Mouse (Mus musculus) thymus, adult 2 months (tissue): Measurements from ENCODE around the gene Ankrd63. TPM values are rescaled to one million over a fixed set of nuclear protein-coding genes. Genes with fewer than 3 reads are reported as not detected.

Source experiments
- DNase-seq: peaks from one replicate; pipeline ENCODE4 v3.0.0; 2021
- H3K27ac ChIP-seq: fragments of 200-500 bp; 2 replicates; pipeline ENCODE4 v1.5.1; 2012; ENCODE audit warnings: low read length, control low read depth; ENCODE audit not compliant: control insufficient read depth, insufficient read depth
- H3K27me3 ChIP-seq: fragments of 200-500 bp; 2 replicates; pipeline ENCODE4 v1.6.1; 2012; ENCODE audit warnings: mild to moderate bottlenecking, low read length, moderate library complexity, mixed read lengths; ENCODE audit not compliant: control insufficient read depth, insufficient read depth
- H3K36me3 ChIP-seq: fragments of 200-500 bp; 2 replicates; pipeline ENCODE4 v1.6.1; 2012; ENCODE audit warnings: mild to moderate bottlenecking, low read length, moderate library complexity; ENCODE audit not compliant: control insufficient read depth, insufficient read depth
- H3K4me1 ChIP-seq: fragments of 200-500 bp; replicated peaks from 2 replicates; pipeline ENCODE4 v1.6.1; 2012; ENCODE audit warnings: low read length; ENCODE audit not compliant: control insufficient read depth, insufficient read depth
- H3K4me3 ChIP-seq: fragments of 200-500 bp; 2 replicates; pipeline ENCODE4 v1.5.1; 2012; ENCODE audit warnings: mild to moderate bottlenecking, low read length, control low read depth, moderate library complexity; ENCODE audit not compliant: control insufficient read depth, insufficient read depth
- CTCF ChIP-seq: fragments of 200-500 bp; IDR thresholded peaks from 2 replicates; pipeline ENCODE4 v1.5.1; 2012; ENCODE audit warnings: mild to moderate bottlenecking, control low read depth, low read length, moderate library complexity, borderline replicate concordance; ENCODE audit not compliant: control insufficient read depth, poor library complexity, insufficient read depth; ENCODE audit errors: extremely low read depth
- POLR2A ChIP-seq: fragments of 200-500 bp; IDR thresholded peaks from 2 replicates; pipeline ENCODE4 v1.6.1; 2012; ENCODE audit warnings: mild to moderate bottlenecking, low read length, control low read depth, moderate library complexity; ENCODE audit not compliant: control insufficient read depth, poor library complexity, insufficient read depth; ENCODE audit errors: extremely low read depth
- WGBS: fragments of 180-500 bp; shearing (Covaris S2); methylation state at CpG from one replicate; pipeline ENCODE4 v1.1.7; 2018; 5-methylcytosine and 5-hydroxymethylcytosine counted together
- polyA plus RNA-seq: library from polyadenylated mRNA; depleted of rRNA; stranded (reverse); fragments of >200 nt; gene quantifications from 2 replicates; pipeline ENCODE4 v1.2.3, GENCODE M21; 2012

Ankrd63 gene
- polyA plus RNA-seq, 1 experiment: 0.27 TPM

GRCm38 (mm10) chr2:118695677-118696232 lies 8.0 kb downstream of the Ankrd63 start:
- DNase-seq: peak; percentile 62
- H3K4me1 ChIP-seq: peaks cover 28% of the 10 kb centered on the region
- H3K36me3 ChIP-seq: no peaks in the 10 kb centered on the region
- peaks cover 2% of the 10 kb centered on the region; the same call in 1 of the 2 replicates for H3K27me3 ChIP-seq
- TF ChIP-seq CTCF (0 out of 2 replicates have a peak, but pooled peaks have one; percentile 50), POLR2A (no peak)
- no peak overlapping the region for H3K27ac ChIP-seq
- no peak overlapping the region for H3K4me3 ChIP-seq
- WGBS: 37% methylated on average over 11 of the region's 11 CpGs

GRCm38 (mm10) chr2:118693370-118693966 lies 10.3 kb downstream of the Ankrd63 start:
- DNase-seq: no peak
- no peaks in the 10 kb centered on the region for H3K36me3 ChIP-seq
- H3K27me3 ChIP-seq: no peaks in the 10 kb centered on the region
- WGBS: 96% methylated on average over 19 of the region's 19 CpGs
- TF ChIP-seq CTCF: no peak
- TF ChIP-seq POLR2A: no peak
- H3K4me1 ChIP-seq: peaks cover 19% of the 10 kb centered on the region
- no peak overlapping the region for H3K27ac ChIP-seq
- no peak overlapping the region for H3K4me3 ChIP-seq

DNA sequence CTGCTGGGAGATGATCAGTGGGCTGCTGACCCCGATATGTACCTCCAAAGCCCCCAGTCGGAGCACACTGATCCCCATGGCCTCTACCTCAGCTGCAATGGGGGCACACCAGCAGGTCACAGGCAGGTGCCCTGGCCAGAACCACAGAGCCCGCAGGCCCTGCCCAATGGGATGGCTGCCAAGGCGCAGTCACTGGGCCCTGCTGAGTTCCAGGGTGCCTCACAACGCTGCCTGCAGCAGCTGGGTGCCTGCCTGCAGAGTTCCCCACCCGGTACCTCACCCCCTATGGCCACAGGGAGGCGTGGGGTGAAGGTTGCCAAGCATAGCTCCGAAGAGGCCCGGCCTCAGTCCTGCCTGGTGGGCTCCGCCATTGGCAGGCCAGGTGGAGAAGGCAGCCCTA lies 13.9 kb downstream of the Ankrd63 start:
- TF ChIP-seq POLR2A (no peak), CTCF (no peak)
- H3K27me3 ChIP-seq: no peaks in the 10 kb centered on the region

DNA sequence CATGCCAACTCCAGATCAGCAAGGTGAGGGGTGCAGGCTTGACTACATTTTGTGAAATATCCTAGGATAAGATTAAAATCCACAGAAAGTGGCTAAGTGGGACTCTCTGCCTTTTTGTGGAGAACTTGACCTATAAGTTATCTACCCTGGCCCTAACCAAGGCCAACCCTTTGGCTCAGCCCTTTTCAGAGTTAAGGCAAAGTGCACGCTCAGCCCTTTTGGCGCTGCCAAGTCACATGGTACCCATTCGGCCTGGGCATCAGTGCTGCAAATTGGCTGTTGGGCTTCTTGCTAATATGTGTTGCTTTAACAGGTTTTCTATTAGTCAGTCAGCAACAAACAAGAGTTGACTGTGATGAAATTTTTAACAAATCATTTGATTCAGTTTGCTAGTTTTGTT lies 16.0 kb downstream of the Ankrd63 start:
- Histone ChIP-seq H3K27ac (no peak overlapping the region), H3K4me1 (no peaks in the 10 kb centered on the region), H3K36me3 (no peaks in the 10 kb centered on the region), H3K27me3 (no peaks in the 10 kb centered on the region), H3K4me3 (no peak overlapping the region)
- TF ChIP-seq POLR2A: no peak
- no peak for TF ChIP-seq CTCF
- 93% methylated on average over 3 of the region's 3 CpGs for WGBS
- DNase-seq: no peak

More for the DNA sequence above, 13.9 kb downstream of the Ankrd63 start:
- 83% methylated on average over 10 of the region's 10 CpGs for WGBS
- Histone ChIP-seq H3K27ac (no peak overlapping the region), H3K4me1 (no peaks in the 10 kb centered on the region), H3K4me3 (no peak overlapping the region), H3K36me3 (no peaks in the 10 kb centered on the region)
- DNase-seq: no peak

GRCm38 (mm10) chr2:118686693-118687092 lies 17.1 kb downstream of the Ankrd63 start:
- 77% methylated on average over 8 of the region's 8 CpGs for WGBS
- H3K27ac ChIP-seq: no peak overlapping the region
- H3K4me3 ChIP-seq: no peak overlapping the region
- no peaks in the 10 kb centered on the region for H3K4me1 ChIP-seq
- H3K27me3 ChIP-seq: no peaks in the 10 kb centered on the region
- TF ChIP-seq CTCF (no peak), POLR2A (no peak)
- H3K36me3 ChIP-seq: no peaks in the 10 kb centered on the region
- no peak for DNase-seq

- Histone ChIP-seq H3K4me1 (no peaks in the 10 kb centered on the region), H3K36me3 (no peaks in the 10 kb centered on the region), H3K27me3 (no peaks in the 10 kb centered on the region), H3K27ac (no peak overlapping the region), H3K4me3 (no peak overlapping the region)
- DNase-seq: no peak
- 86% methylated on average over 4 of the region's 4 CpGs for WGBS
- TF ChIP-seq CTCF: no peak
- no peak for TF ChIP-seq POLR2A
Measured at GRCm38 (mm10) chr2:118685088-118685487, 18.7 kb downstream of the Ankrd63 start.

- WGBS: 86% methylated on average over 8 of the region's 8 CpGs
- DNase-seq: no peak
- H3K4me3 ChIP-seq: no peak overlapping the region
Measured at GRCm38 (mm10) chr2:118682544-118683260, 21.1 kb downstream of the Ankrd63 start.

More at GRCm38 (mm10) chr2:118682544-118683260, 21.1 kb downstream of the Ankrd63 start:
- no peak overlapping the region for H3K27ac ChIP-seq
- TF ChIP-seq CTCF (no peak), POLR2A (no peak)
- no peaks in the 10 kb centered on the region for H3K4me1 ChIP-seq
- H3K27me3 ChIP-seq: peaks cover 6% of the 10 kb centered on the region; the same call in 1 of the 2 replicates
- no peaks in the 10 kb centered on the region for H3K36me3 ChIP-seq
